Mouse (Mus musculus): Measurements from ENCODE around the gene Rala.
"Not testable (repeated sequence)": the region's sequence is repeated elsewhere in the genome, so short reads cannot be mapped to it uniquely, and the experiment has no call there.

The Rala gene

GRCm38 (mm10) chr13:17944078-17944917 is at the start of gene Rala:
Gene Rala (minus strand): TSS chr13:17944239.
- peak; percentile 93 for DNase-seq

GRCm38 (mm10) chr13:17993515-17993847 is 49.4 kb upstream of the Rala start:
- DNase-seq = no peak

GRCm38 (mm10) chr13:17992697-17993514 is 48.9 kb upstream of the Rala start, which contains the start of gene Yae1d1:
Gene Yae1d1 (minus strand): TSS chr13:17993349.
- peak; percentile 86 for DNase-seq

- no peak for DNase-seq
Measured at GRCm38 (mm10) chr13:17992009-17992408, 48.0 kb upstream of the Rala start.

- DNase-seq = no peak
Measured at GRCm38 (mm10) chr13:17983194-17983593, 39.2 kb upstream of the Rala start.

- no peak for DNase-seq
Measured at GRCm38 (mm10) chr13:17982634-17983033, 38.6 kb upstream of the Rala start.

- no peak for DNase-seq
Measured at GRCm38 (mm10) chr13:17976854-17977739, 33.1 kb upstream of the Rala start.

- no peak for DNase-seq
Measured at GRCm38 (mm10) chr13:17975891-17976290, 31.9 kb upstream of the Rala start.

GRCm38 (mm10) chr13:17975457-17975856 is 31.4 kb upstream of the Rala start:
- DNase-seq = no peak

GRCm38 (mm10) chr13:17974734-17975133 is 30.7 kb upstream of the Rala start:
- DNase-seq = no peak

- DNase-seq = no peak
Measured at GRCm38 (mm10) chr13:17960613-17961012, 16.6 kb upstream of the Rala start.

- no peak for DNase-seq
Measured at GRCm38 (mm10) chr13:17954282-17954681, 10.2 kb upstream of the Rala start.

GRCm38 (mm10) chr13:17950581-17950980 is 6.5 kb upstream of the Rala start:
- DNase-seq = not testable (repeated sequence)

GRCm38 (mm10) chr13:17949555-17949954 is 5.5 kb upstream of the Rala start:
- DNase-seq = no peak

GRCm38 (mm10) chr13:17943306-17944077 is 547 bp downstream of the Rala start:
- no peak for DNase-seq

- no peak for DNase-seq
Measured at GRCm38 (mm10) chr13:17942338-17942737, 1.7 kb downstream of the Rala start.

- no peak for DNase-seq
Measured at GRCm38 (mm10) chr13:17907309-17907708, 36.7 kb downstream of the Rala start.

- no peak for DNase-seq
Measured at GRCm38 (mm10) chr13:17901474-17901873, 42.6 kb downstream of the Rala start.

- no peak for DNase-seq
Measured at GRCm38 (mm10) chr13:17900641-17901040, 43.4 kb downstream of the Rala start.

GRCm38 (mm10) chr13:17897040-17897439 is 47.0 kb downstream of the Rala start:
- DNase-seq = no peak

- no peak for DNase-seq
Measured at GRCm38 (mm10) chr13:17891545-17891944, 52.5 kb downstream of the Rala start.

GRCm38 (mm10) chr13:17884211-17884610 is 59.8 kb downstream of the Rala start:
- no peak for DNase-seq

Data from cerebellum, adult 11-12 months (tissue).